Mouse (Mus musculus) neural tube, embryonic 15.5 days (tissue): ENCODE data around the gene Atp13a4. TPM values are rescaled to one million over a fixed set of nuclear protein-coding genes. Genes with fewer than 3 reads are reported as not detected.

Source experiments
- ATAC-seq: fragments of 200-750 bp; cut with Nextera tagmentation; 2 replicates; pipeline ENCODE4 v1.8.0; 2017; ENCODE audit warnings: mild to moderate bottlenecking, moderate TSS enrichment, moderate library complexity; ENCODE audit not compliant: low FRiP score
- H3K27ac ChIP-seq: fragments of 300-500 bp; sonication (generic); replicated peaks from 2 replicates; pipeline ENCODE4 v1.5.1; 2015; ENCODE audit warnings: mild to moderate bottlenecking, inconsistent platforms
- H3K27me3 ChIP-seq: fragments of 300-500 bp; sonication (generic); replicated peaks from 2 replicates; pipeline ENCODE4 v1.6.1; 2015; ENCODE audit warnings: inconsistent platforms
- H3K36me3 ChIP-seq: fragments of 300-500 bp; sonication (generic); 2 replicates; pipeline ENCODE4 v1.6.1; 2015; ENCODE audit warnings: inconsistent platforms
- H3K4me1 ChIP-seq: fragments of 300-500 bp; sonication (generic); 2 replicates; pipeline ENCODE4 v1.6.1; 2015; ENCODE audit warnings: inconsistent platforms
- H3K4me2 ChIP-seq: fragments of 300-500 bp; sonication (generic); 2 replicates; pipeline ENCODE4 v1.6.1; 2015; ENCODE audit warnings: inconsistent platforms, mild to moderate bottlenecking, moderate library complexity
- H3K4me3 ChIP-seq: fragments of 300-500 bp; sonication (generic); replicated peaks from 2 replicates; pipeline ENCODE4 v1.5.1; 2015; ENCODE audit warnings: mild to moderate bottlenecking, inconsistent platforms
- H3K9ac ChIP-seq: fragments of 300-500 bp; sonication (generic); replicated peaks from 2 replicates; pipeline ENCODE4 v1.6.1; 2015; ENCODE audit warnings: mild to moderate bottlenecking, inconsistent platforms
- H3K9me3 ChIP-seq: fragments of 300-500 bp; sonication (generic); replicated peaks from 2 replicates; pipeline ENCODE4 v1.6.1; 2016; ENCODE audit warnings: inconsistent platforms
- WGBS: fragments of 180-500 bp; shearing (Covaris S2); methylation state at CpG from one replicate; pipeline ENCODE4 v1.1.7; 2015; ENCODE audit warnings: mixed read lengths; 5-methylcytosine and 5-hydroxymethylcytosine counted together
- polyA plus RNA-seq: library from polyadenylated mRNA; unstranded; fragments of >200 nt; fragmentation: Nextera tagmentation; extraction: Ambion mirVana; gene quantifications from 2 replicates; pipeline ENCODE4 v1.2.1, GENCODE M21; 2015

Gene Atp13a4
- polyA plus RNA-seq, 1 experiment from 2014 or later: 0.90 TPM

- no peak for ATAC-seq
- Histone ChIP-seq H3K9me3 (no peaks in the 10 kb centered on the region), H3K4me2 (no peak overlapping the region), H3K27me3 (no peaks in the 10 kb centered on the region), H3K4me1 (no peaks in the 10 kb centered on the region), H3K27ac (no peak overlapping the region), H3K9ac (no peak overlapping the region), H3K4me3 (no peak overlapping the region), H3K36me3 (no peaks in the 10 kb centered on the region)
- WGBS: 75% methylated on average over 15 of the region's 15 CpGs
These were observed 8.1 kb downstream of the Atp13a4 start for GRCm38 (mm10) chr16:29536411-29537204.

DNA sequence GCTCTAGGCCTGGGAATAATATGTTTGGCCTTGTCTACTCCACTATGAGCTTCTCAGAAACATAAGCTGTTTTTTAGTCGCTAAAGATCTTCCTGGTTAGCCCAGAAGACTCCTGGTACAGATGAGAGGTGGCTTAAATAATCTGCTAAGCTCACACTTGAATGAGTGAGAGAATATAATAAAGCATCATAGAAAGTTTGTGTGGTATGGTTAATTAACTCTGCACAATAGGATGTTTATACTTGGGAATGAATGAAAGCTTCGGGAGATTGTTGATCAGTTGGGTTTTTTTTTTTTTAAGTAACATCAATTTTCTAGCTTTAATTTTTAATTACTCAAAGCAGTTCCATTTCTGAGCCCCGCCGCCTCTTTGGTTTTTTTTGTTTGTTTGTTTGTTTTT lies 8.8 kb downstream of the Atp13a4 start:
- H3K4me1 ChIP-seq: no peaks in the 10 kb centered on the region
- no peaks in the 10 kb centered on the region for H3K27me3 ChIP-seq
- H3K9ac ChIP-seq: no peak overlapping the region
- no peak overlapping the region for H3K4me2 ChIP-seq
- no peak overlapping the region for H3K4me3 ChIP-seq
- WGBS: 87% methylated on average over 4 of the region's 4 CpGs
- H3K9me3 ChIP-seq: no peaks in the 10 kb centered on the region
- H3K36me3 ChIP-seq: no peaks in the 10 kb centered on the region
- no peak overlapping the region for H3K27ac ChIP-seq
- no peak for ATAC-seq

- Histone ChIP-seq H3K4me2 (no peak overlapping the region), H3K27me3 (no peaks in the 10 kb centered on the region), H3K4me1 (no peaks in the 10 kb centered on the region), H3K9me3 (no peaks in the 10 kb centered on the region), H3K4me3 (no peak overlapping the region), H3K9ac (no peak overlapping the region), H3K27ac (no peak overlapping the region), H3K36me3 (no peaks in the 10 kb centered on the region)
- 89% methylated on average over 6 of the region's 6 CpGs for WGBS
- ATAC-seq: no peak
These were observed 11.0 kb downstream of the Atp13a4 start for GRCm38 (mm10) chr16:29533641-29534040.

- ATAC-seq: no peak
- H3K4me2 ChIP-seq: no peak overlapping the region
- no peak overlapping the region for H3K4me3 ChIP-seq
- no peak overlapping the region for H3K9ac ChIP-seq
- H3K27me3 ChIP-seq: no peaks in the 10 kb centered on the region
- 94% methylated on average over 6 of the region's 6 CpGs for WGBS
- no peaks in the 10 kb centered on the region for H3K9me3 ChIP-seq
- H3K27ac ChIP-seq: no peak overlapping the region
- no peaks in the 10 kb centered on the region for H3K4me1 ChIP-seq
- no peaks in the 10 kb centered on the region for H3K36me3 ChIP-seq
These were observed 17.6 kb downstream of the Atp13a4 start for GRCm38 (mm10) chr16:29527085-29527484.

DNA sequence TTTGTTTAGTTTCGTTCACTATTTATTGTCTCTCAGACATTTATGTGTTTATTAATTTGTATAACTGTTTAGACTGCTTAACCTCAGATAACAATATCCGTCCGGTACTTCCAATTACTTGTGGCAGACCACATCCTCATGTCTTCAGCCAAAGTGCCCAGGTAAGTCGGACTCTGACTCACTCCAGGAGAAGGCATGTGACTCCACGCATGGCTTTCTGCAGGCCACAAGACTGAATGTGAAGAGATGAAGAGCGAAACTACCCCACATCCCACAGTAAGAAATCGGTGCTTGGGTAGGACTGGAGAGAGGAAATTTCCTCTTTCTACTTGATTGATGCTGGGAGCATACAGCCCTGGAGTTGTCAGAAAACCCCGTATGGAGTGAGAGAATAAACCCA lies 18.1 kb downstream of the Atp13a4 start:
- Histone ChIP-seq H3K9me3 (no peaks in the 10 kb centered on the region), H3K9ac (no peak overlapping the region), H3K4me2 (no peak overlapping the region), H3K27ac (no peak overlapping the region), H3K36me3 (no peaks in the 10 kb centered on the region), H3K4me1 (no peaks in the 10 kb centered on the region), H3K4me3 (no peak overlapping the region), H3K27me3 (no peaks in the 10 kb centered on the region)
- 87% methylated on average over 8 of the region's 8 CpGs for WGBS
- no peak for ATAC-seq

DNA sequence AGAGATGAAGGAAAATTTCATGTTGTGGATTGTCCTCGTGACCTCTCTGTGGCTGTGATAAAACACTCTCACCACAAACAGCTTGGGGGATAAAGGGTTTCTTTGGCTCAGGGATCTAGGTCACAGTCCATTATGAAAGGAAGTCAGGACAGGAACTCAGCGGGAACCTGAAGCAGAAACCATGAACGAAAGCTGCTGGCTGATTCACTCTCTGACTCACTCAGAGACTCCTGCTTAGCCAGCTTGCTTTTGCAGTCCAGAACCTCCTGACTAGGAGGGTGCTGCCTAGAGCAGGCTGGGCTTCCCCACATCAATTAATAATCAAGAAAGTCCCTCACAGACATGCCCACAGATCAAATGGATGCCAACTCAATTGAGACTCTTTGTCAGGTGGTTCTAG lies 32.2 kb downstream of the Atp13a4 start:
- WGBS: 77% methylated on average over 3 of the region's 3 CpGs
- no peak for ATAC-seq
- H3K27ac ChIP-seq: no peak overlapping the region

GRCm38 (mm10) chr16:29510743-29511142 lies 33.9 kb downstream of the Atp13a4 start:
- no peaks in the 10 kb centered on the region for H3K36me3 ChIP-seq
- H3K4me2 ChIP-seq: no peak overlapping the region
- no peak overlapping the region for H3K9ac ChIP-seq
- H3K4me1 ChIP-seq: no peaks in the 10 kb centered on the region
- H3K27me3 ChIP-seq: no peaks in the 10 kb centered on the region
- WGBS: 87% methylated on average over 7 of the region's 7 CpGs
- ATAC-seq: no peak
- H3K27ac ChIP-seq: no peak overlapping the region
- no peak overlapping the region for H3K4me3 ChIP-seq
- 0 out of 2 replicates have a peak, but pooled peaks cover 2% of the 10 kb centered on the region for H3K9me3 ChIP-seq

More for the DNA sequence above, 32.2 kb downstream of the Atp13a4 start:
- H3K9me3 ChIP-seq: 0 out of 2 replicates have a peak, but pooled peaks cover 4% of the 10 kb centered on the region
- H3K9ac ChIP-seq: no peak overlapping the region
- H3K4me1 ChIP-seq: no peaks in the 10 kb centered on the region
- no peaks in the 10 kb centered on the region for H3K27me3 ChIP-seq
- H3K4me3 ChIP-seq: no peak overlapping the region
- no peak overlapping the region for H3K4me2 ChIP-seq
- no peaks in the 10 kb centered on the region for H3K36me3 ChIP-seq

DNA sequence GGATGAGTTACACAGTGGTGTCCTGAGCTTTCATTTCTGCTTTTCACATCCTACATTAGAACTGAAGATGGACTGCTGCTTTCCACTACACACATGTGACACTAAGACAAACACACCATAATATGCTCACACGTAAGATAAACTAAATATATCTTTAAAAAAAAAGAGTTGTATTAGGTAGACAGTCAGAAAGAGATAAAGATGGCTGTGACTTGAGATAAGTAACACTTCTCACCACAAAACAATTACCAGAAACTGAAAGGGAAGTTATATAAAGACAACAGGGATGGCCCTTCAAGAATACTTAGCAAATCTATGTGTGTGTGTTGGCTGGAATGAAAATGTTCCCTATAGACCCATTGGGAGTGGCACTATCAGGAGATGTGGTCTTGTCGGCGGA lies 34.8 kb downstream of the Atp13a4 start:
- Histone ChIP-seq H3K4me1 (no peaks in the 10 kb centered on the region), H3K36me3 (no peaks in the 10 kb centered on the region), H3K9me3 (no peaks in the 10 kb centered on the region), H3K4me3 (no peak overlapping the region), H3K27ac (no peak overlapping the region), H3K4me2 (no peak overlapping the region), H3K27me3 (no peaks in the 10 kb centered on the region), H3K9ac (no peak overlapping the region)
- WGBS: 87% methylated on average over 3 of the region's 3 CpGs
- no peak for ATAC-seq

DNA sequence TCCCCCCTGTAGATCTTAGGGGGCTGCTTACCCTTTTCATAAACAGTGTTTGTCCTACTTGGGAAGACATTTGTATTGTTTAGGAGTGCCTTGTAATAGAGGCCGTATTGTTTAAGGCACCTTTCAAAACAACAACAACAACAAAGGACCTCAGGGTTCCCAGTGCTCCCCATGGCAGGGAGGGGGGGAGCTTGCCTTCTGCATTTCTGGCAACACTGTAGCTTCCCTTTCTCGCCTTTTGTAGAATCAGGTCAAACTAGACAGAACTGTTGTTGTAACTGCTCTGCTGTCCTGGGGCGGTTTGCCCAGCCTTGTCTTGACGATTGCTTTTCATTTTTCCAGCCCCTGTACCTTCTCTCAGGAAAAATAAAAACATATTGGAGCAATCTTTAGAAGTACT lies 40.0 kb downstream of the Atp13a4 start:
- H3K27me3 ChIP-seq: no peaks in the 10 kb centered on the region
- no peaks in the 10 kb centered on the region for H3K36me3 ChIP-seq
- H3K4me1 ChIP-seq: no peaks in the 10 kb centered on the region
- no peak for ATAC-seq
- no peak overlapping the region for H3K9ac ChIP-seq
- H3K4me3 ChIP-seq: no peak overlapping the region
- 60% methylated on average over 4 of the region's 4 CpGs for WGBS
- H3K27ac ChIP-seq: no peak overlapping the region
- H3K9me3 ChIP-seq: no peaks in the 10 kb centered on the region
- H3K4me2 ChIP-seq: no peak overlapping the region

GRCm38 (mm10) chr16:29504198-29504597 lies 40.5 kb downstream of the Atp13a4 start:
- no peaks in the 10 kb centered on the region for H3K4me1 ChIP-seq
- no peak overlapping the region for H3K27ac ChIP-seq
- H3K4me3 ChIP-seq: no peak overlapping the region
- ATAC-seq: no peak
- whole genome bisulfite sequencing: 77% methylated on average over 9 of the region's 9 CpGs
- no peak overlapping the region for H3K4me2 ChIP-seq
- H3K27me3 ChIP-seq: no peaks in the 10 kb centered on the region
- no peaks in the 10 kb centered on the region for H3K36me3 ChIP-seq
- no peak overlapping the region for H3K9ac ChIP-seq
- H3K9me3 ChIP-seq: no peaks in the 10 kb centered on the region

GRCm38 (mm10) chr16:29491031-29491430 lies 53.6 kb downstream of the Atp13a4 start:
- Histone ChIP-seq H3K4me1 (no peaks in the 10 kb centered on the region), H3K9me3 (no peaks in the 10 kb centered on the region), H3K4me2 (no peak overlapping the region), H3K4me3 (no peak overlapping the region), H3K27me3 (no peaks in the 10 kb centered on the region), H3K36me3 (no peaks in the 10 kb centered on the region), H3K9ac (no peak overlapping the region), H3K27ac (no peak overlapping the region)
- ATAC-seq: no peak
- WGBS: 82% methylated on average over 3 of the region's 3 CpGs

- no peak for ATAC-seq
- Histone ChIP-seq H3K27me3 (no peaks in the 10 kb centered on the region), H3K9me3 (no peaks in the 10 kb centered on the region), H3K9ac (no peak overlapping the region), H3K4me3 (no peak overlapping the region), H3K4me1 (no peaks in the 10 kb centered on the region), H3K4me2 (no peak overlapping the region), H3K36me3 (no peaks in the 10 kb centered on the region), H3K27ac (no peak overlapping the region)
These were observed 63.2 kb downstream of the Atp13a4 start for GRCm38 (mm10) chr16:29481439-29481838.
